Mouse (Mus musculus): Measurements from ENCODE around the gene Nphp3. TPM values are rescaled to one million over a fixed set of nuclear protein-coding genes. Genes with fewer than 3 reads are reported as not detected.

Gene Nphp3
- total RNA-seq (2023) = 5.2 to 16.3 TPM (median 9.9 TPM) in 4 replicates

DNA sequence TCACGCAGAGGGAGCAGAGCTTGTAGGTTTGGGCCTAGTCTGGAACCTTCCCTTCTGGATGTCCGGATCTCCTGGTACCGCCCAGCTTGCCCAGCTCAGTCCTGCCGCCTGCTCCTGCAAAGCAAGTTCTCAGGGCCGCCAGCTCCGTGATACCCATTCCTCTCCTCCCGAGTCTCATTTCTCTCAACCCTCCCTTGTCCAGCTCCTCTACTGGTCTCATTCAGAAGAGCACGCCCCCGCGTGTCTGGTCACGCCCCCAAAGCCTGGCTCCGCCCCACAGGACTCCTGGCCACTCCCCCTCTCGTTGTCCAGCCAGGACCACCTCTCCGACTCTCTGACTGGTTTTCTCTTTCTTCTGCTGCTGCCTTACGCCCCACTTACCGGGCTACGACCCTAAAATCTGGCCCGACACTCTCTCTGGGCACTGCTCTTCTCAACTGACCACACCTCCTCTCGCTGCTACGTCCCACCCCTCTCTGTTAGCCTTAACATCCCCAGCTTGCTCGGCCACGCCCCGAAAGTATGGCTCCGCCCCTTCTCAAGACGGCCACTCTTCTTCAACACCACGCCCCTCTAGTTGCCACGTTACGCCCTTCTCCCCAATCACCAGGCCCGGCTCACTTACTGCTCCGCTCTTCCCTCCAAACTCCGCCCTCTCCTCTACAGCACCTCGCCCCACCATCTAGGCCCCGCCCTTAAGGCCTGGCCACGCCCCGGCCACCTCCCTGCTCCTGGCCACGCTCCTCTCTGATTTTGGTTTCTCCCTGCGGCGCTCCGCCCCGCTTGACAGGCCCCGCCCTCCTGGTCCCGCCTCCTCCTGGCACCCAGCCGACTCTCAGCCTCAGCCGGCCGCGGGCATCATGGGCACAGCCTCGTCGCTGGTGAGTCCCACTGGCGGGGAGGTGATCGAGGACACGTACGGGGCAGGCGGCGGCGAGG lies at the start of gene Nphp3:
Gene Nphp3 (plus strand): TSS at position 624 of the 939 bp plus-strand sequence.

GRCm38 (mm10) chr9:104040362-104040761 lies 38.0 kb downstream of the Nphp3 start, which contains the start of gene Gm28305:
Gene Gm28305, plus strand, starts transcription at chr9:104040662.

GRCm38 (mm10) chr9:104062430-104063243 lies 60.3 kb downstream of the Nphp3 start, which contains the start of gene Uba5:
Gene Uba5, minus strand, starts transcription at chr9:104063134.

GRCm38 (mm10) chr9:104063244-104063961 lies 61.1 kb downstream of the Nphp3 start, which contains the start of gene Acad11:
Gene Acad11, plus strand, starts transcription at chr9:104063377.

Other genes starting within 250 kb of the Nphp3 start
- 9.5 to 12.3 TPM (median 9.9 TPM) in 4 replicates for gene Tmem108, start 240.7 kb upstream of the Nphp3 start, total RNA-seq (2023)
- not detected in 4 replicates for gene Gm28305, start 38.1 kb downstream of the Nphp3 start, total RNA-seq (2023)
- gene Uba5, start 60.6 kb downstream of the Nphp3 start, total RNA-seq (2023) = 24.1 to 30.5 TPM (median 26.6 TPM) in 4 replicates
- gene Acad11, start 60.8 kb downstream of the Nphp3 start, total RNA-seq (2023) = 13.7 to 18.0 TPM (median 16.0 TPM) in 4 replicates
- not detected in 4 replicates for gene Ackr4, start 124.4 kb downstream of the Nphp3 start, total RNA-seq (2023)